Mouse (Mus musculus) adrenal gland, postnatal 10 days (tissue): ENCODE results near the gene Itga8. TPM values are rescaled to one million over a fixed set of nuclear protein-coding genes. Genes with fewer than 3 reads are reported as not detected.

Source experiments
- DNase-seq: peaks from one replicate; pipeline ENCODE4 v3.0.0; 2021; ENCODE audit warnings: mixed read lengths
- total RNA-seq, 2 experiments: library from RNA; stranded (reverse); gene quantifications; 2 replicates each; pipeline ENCODE4 v1.2.3; 2021

The Itga8 gene
- total RNA-seq, 2 experiments from 2014 or later = 21.7 to 24.1 TPM

DNA sequence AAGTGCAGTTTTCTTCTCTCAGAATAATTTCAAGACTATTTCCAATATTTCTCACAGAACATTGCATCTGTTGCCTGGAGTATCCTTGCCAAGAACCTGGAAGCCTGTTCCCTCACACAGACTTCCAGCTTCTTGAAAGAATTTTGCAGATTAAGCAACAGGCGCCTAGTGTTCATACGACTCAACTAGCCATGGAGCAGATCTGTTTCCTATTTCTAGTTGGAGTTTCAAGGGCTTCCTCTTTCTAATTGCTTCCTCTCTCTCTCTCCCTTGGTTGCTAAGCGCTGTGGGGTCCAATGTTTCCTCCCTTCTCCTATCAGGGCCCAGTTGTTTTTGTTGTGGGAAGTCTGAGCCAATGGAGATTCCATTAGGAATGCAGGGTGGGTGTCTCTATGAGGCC, 7.7 kb downstream of the Itga8 start:
- no peak for DNase-seq

DNA sequence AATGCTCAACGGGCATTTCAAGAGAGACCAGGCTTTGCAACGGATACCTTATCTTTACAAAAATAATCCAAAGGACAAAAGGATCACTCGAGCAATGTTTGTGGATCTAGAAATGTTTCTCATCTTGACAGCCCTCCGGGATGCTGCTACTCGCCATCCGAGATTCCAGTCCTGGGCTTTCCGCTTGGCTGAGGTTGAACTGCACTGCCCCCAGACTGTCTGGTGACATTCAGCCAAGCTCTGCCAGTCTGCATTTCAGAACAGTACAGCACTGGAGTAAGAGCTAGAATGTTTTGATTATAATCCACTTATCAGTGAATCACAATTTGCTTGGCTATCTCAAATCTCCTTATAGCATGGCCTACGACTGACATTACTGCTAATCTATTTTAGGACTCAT, 8.3 kb downstream of the Itga8 start:
- no peak for DNase-seq

DNA sequence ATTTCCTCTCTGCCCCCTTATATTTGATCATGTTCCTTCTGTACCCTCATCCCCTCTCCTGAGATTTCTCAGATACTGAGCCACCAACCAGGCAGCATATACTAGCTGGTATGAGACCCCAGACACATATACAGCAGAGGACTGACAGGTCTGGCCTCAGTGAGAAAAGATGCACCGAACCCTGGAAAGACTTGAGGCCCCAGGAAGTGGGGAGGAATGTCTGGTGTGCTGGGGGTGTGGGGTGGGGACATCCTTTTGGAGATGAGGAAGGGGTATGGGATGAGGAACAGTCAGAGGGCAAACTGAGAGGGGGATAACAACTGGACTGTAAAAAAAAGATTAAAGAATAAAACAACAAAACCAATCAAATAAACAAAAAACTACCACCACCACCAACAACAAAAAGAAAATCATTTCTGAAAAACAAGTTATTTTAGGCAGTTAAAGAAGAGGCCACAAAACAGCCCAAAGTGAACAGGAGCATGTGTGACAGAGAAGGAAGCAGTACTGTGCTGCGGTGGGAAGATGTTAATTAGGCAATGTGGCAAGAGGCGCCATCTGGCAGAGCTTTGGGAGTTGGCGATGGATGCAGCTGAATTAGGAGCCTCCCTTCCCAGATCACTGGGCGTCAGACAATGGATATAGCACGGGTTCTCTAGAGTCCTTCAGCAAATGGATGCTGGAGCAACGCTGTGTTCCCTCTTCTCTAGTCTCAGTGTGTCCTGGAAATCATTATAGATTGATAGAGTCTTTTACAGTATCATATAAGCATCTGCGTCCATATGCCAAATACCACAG, 9.5 kb downstream of the Itga8 start:
- DNase-seq = no peak

DNA sequence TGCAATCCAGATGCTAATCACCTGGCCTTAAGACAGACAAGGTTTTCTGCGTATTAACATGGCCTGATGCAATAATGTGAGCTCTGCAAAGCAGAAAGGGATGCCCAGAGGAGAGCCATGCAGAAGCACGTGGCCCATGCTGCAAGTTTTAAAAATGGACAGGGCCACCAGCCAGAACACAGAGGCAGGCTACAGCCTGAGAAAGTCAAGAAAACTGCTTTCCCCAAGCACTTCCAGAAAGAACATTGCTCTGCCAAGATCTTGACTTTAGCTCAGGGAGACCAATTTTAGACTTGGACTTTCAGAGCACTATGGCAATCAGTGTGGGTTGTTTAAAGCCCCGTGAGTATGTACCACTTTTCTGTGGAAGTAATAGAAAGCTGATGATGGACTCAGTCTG, 11.5 kb downstream of the Itga8 start:
- no peak for DNase-seq

DNA sequence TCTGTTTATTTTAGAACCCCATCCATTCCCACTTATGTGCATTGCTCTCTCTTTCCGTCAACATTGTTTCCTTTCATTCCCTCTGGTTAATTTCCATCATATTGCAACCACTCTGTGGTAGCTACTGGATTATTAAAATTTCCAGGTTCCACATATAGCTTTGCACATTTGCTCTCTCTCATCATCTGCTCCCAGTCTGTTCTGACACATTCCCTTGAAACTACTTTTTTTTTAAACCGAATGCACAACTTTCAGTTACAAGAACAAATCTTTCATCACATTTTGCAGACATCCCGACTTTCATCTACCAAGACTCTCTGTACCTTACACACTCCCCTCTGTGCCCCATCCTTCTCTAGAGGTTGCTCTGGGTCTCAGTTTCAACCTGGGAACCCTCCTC, 13.9 kb downstream of the Itga8 start:
- DNase-seq = no peak

DNA sequence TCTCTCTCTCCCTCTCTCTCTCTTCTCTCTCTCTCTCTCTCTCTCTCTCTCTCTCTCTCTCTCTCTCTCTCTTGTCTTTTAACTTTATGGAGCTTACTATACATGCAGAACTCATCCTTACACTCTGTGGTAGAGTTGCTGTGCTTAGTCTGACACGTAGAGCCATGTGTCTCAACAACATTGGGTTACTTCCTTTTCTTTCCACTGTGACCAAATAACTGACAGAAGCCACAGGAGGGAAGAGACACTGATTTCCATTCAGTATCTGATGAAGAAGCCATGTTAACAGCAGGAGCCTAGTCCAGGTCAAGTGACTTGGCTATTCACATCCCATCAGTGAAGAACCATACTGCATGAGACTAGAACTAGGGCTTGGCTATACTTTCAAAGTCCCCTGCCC, 21.1 kb downstream of the Itga8 start:
- DNase-seq = no peak

DNA sequence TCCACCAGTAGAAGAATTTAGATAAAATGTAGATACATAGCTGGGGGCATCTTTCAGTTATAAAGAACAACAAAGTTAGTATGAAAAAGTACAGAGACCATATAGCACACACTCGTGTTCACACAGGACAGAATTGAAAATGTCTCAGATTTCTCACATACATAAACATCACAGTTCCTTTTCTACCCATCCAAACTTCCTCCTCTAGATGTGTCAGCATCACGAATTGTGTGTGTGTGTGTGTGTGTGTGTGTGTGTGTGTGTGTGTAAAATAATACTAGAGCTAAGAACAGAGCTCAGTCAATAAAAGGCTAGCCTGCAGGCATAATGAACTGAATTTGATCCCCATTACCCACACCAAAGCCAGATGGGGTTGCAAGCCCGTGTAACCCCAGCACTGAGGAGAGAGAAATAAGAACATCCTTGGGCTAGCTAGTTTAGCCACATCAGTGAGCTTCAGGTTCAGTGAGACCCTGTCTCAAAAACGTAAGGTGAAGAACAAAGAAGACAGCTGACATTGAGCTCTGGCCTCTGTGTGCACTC, 22.6 kb downstream of the Itga8 start:
- DNase-seq = no peak

DNA sequence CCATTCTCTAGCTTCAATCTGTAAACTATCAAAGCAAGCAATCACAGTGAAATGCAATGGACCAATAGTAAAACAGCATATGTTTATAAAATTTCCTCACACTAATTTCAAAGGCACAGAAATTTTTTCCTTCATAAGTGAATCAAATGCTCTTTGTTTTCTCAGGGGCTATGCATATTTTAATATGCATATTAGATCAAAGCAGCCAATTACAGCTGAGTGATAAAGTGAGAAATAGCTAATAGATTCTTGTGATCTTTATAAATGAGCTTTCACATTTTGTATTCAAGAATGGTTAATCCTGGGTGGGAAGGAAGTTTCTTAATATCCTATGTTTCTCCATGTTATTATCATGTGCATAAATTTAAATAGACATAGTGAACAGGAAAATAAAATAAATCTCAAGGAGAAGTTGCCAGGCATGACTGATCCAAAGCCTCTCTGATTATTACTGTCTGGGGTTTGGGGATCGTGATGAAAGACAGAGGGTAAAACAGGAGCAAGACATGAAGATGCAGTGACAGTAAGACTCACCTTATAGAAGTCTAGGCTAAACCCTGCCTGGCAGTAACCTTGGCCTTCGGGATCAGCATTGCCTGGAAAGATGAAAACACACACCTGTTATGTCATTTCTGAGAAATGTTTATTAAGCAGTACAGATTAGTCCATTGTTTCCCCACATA, 44.9 kb downstream of the Itga8 start:
- DNase-seq = no peak

DNA sequence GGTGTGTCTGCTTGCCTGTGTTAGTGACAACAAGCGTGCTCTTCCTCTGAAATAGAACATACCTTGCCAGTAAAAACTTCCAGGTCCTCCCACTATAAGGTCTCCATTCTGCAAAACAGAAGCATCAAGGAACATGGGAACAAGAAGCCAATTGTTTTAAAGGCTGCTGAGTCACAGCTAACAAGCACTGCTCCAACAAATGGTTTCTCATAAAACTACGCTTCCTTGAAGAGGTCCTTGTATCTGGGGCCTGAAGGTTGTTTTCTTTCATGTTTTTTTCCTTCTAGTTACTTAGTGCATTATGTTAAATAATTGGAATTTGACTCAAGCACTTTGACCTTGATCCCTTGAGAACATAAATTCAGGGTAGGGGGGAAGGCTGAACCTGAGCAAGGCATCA, 45.8 kb downstream of the Itga8 start:
- no peak for DNase-seq

DNA sequence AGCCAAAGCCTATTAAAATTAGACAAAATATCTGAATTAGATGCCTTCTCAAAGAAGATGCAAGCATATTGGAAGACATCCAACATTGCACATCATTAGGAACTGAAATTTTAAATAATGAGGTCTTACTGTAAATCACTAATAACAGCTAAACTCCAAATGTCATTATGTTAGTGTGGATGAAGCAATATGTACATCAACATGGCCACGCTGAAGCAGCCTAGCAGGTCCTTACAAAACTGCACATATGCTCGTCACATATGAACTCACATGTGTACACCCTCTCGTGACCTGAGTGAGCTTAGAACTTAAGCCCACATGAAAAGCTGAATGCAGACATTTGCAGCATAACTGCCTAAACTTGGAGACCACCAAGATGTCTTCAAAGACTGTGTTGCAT, 66.4 kb downstream of the Itga8 start:
- no peak for DNase-seq

DNA sequence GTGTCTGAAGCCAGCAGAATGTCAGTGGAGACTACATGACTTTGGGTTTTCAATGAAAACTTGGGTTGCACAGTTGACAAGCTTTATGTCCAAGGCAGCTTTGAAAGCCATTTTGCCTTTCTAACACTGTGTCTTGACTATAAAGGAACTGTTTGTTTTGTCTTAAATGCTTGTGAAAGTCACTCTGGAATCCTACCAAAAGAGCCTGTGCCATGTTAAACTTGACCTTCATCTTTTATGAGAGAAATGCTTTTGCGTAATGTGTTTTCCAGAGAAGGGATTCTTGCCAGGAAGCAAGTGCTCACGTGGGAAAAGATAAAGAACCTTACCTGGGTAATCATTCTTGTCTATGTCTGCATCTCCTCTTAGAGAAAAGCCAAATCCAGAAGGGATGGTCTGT, 72.0 kb downstream of the Itga8 start:
- peak; percentile 14 for DNase-seq

DNA sequence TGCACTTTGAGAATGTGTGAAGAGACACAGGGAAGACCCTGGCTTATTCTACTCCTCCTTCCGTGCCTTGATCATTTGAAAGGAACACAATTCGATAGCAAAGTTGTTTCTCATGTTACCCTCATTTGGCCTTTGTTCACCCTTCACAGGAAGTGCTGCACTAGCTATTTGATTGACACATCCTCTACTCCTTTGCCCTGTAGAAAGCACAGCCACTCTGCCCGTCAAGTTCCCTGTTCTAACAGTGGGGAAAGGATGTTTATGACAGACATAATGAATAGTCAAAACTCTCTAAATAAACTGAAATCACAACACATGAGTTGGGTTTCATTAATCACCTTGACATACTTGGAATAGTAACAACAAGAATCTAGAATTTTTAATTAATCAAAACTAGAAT, 73.4 kb downstream of the Itga8 start:
- no peak for DNase-seq

DNA sequence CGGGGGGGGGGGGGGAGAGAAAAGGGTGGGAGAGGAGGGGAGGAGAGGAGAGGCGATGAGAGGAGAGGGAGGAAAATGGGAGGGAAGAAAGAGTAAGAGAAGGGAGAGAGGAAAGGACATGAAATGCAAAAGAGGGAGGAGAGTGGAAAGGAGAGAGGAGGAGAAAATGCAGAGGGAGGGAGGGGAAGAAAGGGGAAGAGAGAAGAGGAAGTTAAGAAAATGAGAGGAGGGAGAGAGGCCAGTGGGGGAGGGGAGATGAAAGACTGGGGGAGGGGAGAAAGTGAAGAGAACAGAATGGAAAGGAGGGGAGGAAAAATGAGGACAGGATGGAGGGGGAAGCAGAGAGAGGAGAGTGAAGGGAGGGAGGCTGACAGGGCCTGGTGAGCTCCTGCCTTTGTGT, 74.5 kb downstream of the Itga8 start:
- DNase-seq = no peak

DNA sequence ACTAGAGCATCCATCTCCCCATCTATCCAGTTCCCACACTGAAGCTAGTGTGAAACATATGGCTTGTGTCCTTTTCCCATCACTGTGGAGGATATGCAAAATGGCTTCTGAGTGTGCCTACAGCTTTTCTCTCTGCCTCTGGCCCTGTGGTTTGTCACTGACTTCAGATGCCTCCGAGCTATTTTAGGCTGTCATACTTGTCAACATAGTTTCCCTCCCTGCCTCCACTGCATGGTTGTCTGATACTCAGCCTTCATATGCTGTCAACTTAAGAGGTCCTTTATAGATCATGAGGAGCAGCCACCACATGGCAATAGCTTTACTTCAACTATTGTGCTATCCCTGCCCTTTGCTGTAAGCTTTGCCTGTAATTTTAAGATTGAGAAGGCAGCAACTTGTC, 75.4 kb downstream of the Itga8 start:
- no peak for DNase-seq

DNA sequence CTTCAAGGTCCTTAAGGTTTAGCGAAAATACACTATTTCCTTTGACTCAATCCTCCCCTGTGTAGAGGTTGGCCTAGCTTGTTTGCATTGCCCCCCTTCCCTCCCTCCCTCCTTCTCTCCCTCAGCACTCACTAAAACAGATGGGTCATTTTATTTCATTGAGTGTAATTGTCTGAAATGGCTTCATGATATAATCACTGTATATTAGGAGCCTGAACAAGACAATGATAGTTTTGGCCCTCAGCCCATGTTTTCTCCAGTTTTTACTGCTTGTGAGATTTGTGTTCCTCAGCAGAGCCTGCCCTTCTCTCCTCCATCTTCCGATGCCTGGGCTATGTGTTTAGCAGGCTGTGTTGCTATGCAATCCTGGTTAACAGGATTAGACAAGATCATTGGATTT, 80.1 kb downstream of the Itga8 start:
- DNase-seq = no peak

DNA sequence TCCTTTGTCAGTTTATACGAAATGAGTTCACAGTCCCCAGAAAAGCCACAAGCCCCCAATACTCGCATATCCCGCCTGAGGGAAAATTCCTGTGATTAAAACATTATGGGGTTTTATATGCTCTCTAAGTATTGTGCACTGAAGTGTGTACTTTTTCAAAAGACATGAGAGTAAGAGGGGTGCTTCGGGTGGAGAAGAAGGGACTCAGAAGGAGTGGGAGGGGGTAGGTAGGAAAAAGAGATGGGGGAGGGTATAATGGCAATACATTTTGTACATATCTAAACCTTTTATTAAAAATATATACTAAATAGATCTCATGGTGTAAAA, 88.3 kb downstream of the Itga8 start:
- DNase-seq = no peak

DNA sequence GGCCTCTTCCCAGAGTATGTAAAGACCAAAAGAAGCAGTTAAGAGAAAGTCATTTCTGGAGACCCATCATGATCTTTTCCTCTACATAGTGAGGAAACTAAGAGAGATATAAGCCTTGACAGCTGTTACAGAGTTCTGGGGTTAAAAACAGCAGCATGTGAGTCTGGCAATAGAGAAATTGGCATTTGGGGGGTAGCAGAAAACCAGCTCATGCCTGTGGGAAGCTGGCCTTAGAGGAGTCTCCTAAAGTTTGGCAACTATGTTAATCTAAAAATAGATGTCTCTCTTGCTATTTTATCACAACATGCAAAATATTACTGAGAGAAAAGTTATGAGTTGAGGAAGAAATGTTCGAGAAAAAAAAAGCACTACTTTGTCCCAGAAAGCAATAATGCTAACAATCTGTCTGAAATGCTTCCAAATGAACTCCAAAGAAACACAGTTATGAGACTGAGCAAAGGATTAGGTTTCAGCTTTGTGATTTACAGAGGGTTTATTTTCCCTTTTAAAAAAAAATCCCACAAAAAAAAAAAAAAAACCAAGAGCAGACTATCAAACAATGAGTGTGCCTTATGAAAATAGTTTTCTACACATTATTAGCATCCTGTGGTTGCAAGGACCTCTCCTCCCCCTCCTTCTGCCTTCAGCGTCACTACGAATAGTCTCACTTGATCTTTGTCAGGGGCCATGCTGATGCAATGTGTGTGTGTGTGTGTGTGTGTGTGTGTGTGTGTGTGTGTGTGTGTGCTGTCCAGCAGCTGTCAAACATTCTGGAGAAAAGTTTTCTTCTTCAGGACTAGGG, 88.9 kb downstream of the Itga8 start:
- no peak for DNase-seq

DNA sequence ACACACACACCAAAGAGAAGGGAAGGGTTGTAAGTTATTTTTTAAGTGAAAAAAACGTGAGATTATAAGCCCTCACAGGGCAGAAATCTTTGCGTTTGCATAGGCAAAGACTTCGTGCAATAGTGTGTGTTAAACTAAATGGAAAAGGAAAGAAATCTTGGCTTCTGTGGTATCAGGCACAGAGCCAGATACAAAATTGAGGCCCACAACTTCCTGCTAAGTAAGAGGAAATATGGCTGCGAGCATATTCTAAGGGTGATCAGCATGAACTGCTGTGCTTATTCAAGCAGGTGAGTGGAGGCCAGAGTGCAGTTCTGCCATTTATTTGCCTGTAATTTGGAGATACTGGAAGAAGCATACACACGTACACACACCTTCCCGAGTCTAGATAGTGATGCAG, 93.6 kb downstream of the Itga8 start:
- DNase-seq = no peak

DNA sequence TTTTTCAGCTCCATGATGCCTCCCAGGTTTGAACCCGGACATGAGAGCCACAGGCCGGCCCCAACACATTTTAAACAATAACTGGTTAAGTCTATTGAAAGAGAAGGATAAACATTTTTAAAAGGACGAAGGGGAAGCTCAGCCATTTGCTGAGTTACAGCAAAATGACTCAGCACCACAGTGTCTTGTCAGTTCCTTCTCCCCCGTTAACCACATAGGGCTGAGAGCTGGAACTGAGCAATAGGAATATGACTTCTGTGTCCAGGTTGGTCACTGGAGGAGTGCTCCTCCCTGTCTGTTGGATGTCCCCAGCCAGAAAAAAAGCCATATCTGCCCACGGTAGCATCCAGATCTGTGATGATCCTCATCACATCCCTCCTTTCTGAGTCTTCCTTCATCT, 95.4 kb downstream of the Itga8 start:
- DNase-seq = no peak

DNA sequence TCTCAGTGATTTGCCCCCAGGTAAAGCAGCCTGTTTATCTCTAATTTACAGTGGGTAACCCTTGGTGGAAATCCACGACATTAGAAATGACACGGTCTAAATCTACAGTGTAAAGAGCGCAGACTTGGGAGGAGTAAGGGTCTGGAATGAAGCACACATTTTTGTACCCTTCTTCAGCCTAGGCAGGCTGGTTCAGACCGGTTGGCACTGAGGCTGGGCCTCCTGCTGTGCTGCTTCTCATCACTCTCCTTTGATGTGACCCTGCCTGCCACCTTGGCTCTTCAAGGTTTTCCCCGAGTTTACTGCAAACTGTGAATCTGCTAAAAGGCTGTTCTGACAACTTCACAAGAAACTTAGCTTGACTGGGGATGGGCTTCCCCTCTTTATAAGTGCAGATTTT, 95.8 kb downstream of the Itga8 start:
- DNase-seq = no peak

DNA sequence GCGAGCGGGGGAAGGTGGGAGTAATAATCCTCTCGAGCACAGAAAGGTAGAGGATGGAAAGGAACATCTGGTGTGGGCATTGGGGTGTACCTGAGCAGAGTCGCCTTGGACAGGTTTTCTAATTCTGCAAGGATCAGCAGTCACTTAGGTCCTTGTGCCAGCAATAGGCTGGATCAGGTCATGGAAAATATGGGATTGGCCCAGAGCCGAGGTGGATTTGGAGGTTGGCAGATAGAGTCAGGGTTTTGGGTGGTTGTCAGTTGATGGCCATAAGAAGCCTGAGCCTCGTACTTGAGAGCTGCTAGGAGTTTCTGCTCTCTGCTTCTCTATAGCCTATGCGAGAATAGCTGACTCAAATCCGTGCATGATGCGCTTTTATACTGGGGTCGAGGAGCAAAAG, 98.5 kb downstream of the Itga8 start:
- DNase-seq = no peak

DNA sequence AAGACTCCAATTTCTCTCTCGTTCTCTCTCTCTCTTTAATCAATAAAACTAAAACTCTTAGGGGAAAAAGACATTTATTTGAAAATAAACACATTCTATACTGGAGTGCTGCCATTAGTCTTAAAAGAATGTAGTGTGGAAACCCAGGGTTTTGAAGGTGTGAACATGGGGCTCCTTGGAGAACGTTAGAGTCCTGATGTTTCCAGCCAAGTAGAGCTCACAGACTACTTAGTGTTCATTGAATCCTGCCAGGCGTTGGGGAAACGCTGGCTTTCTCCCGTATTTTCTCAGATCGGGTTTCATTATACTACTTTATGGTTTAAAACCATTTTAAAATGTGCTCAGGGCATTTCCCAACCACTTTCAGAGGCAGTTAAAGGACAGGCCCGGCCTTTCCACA, 103.0 kb downstream of the Itga8 start:
- no peak for DNase-seq

DNA sequence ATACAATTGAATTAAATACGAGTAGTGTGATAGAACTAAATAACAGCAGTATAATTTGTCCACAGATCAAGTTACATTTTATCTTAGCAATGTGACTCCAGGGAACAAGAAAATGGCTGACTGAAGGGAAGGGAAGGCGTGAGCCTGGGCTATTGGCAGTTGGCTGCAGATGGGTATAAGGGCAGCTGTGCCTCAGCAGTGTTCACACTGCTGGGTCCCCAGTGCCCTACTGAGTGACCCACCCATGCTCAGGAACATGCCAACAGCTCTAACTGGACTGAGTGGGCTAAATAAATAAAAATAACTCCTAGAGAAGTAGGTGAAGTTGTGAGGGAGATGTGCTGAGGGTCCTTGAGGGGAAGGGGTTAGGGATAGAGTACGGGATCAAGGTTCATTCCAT, 103.5 kb downstream of the Itga8 start:
- no peak for DNase-seq
